Mouse (Mus musculus) cerebellum, adult 2 months (tissue): ENCODE measurements around the gene Ccdc149.

Experiments used
- CTCF ChIP-seq: fragments of 200-500 bp; IDR thresholded peaks from 2 replicates; pipeline ENCODE4 v1.5.1; 2011; ENCODE audit warnings: low read depth, mild to moderate bottlenecking, control low read depth, low read length, moderate library complexity, borderline replicate concordance; ENCODE audit not compliant: insufficient read depth
- POLR2A ChIP-seq: fragments of 200-500 bp; IDR thresholded peaks from 2 replicates; pipeline ENCODE4 v1.6.1; 2011; ENCODE audit warnings: low read length, control low read depth, borderline replicate concordance; ENCODE audit not compliant: insufficient read depth

DNA sequence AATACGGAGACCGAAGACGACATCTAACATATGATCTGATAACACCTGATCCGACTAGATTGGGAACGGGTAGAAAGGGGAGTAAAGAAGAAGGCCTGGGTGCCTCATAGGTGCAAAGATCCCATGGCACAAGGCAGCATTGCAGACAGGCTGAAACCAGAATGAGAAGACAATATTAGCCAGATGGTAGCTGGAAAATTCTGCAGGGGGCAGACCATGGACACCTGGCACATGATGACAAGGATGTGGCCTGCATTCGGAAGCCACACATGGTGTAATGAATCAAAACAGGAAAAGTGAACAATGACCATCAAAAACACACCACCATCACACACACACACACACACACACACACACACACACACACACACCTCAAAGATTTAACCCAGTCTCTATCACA lies 55.4 kb downstream of the Ccdc149 start:
- TF ChIP-seq POLR2A (no peak), CTCF (no peak)
